Mouse (Mus musculus): ENCODE data around the gene Fndc3a.
A peak's percentile ranks its signal among the peaks of the same experiment; 100 is the strongest.

The Fndc3a gene

GRCm38 (mm10) chr14:72670987-72671386, 38.8 kb downstream of the Fndc3a start:
- no peak for DNase-seq

GRCm38 (mm10) chr14:72649268-72649667, 60.5 kb downstream of the Fndc3a start:
- no peak for DNase-seq

- no peak for DNase-seq
These were observed 64.3 kb downstream of the Fndc3a start for GRCm38 (mm10) chr14:72645512-72645911.

- no peak for DNase-seq
These were observed 65.2 kb downstream of the Fndc3a start for GRCm38 (mm10) chr14:72644620-72645019.

- no peak for DNase-seq
These were observed 71.3 kb downstream of the Fndc3a start for GRCm38 (mm10) chr14:72638507-72638906.

GRCm38 (mm10) chr14:72633571-72633970, 76.2 kb downstream of the Fndc3a start:
- no peak for DNase-seq

GRCm38 (mm10) chr14:72625411-72625810, 84.4 kb downstream of the Fndc3a start:
- DNase-seq: no peak

- peak; percentile 17 to 20 for DNase-seq
These were observed 105.7 kb downstream of the Fndc3a start for GRCm38 (mm10) chr14:72604077-72604476.

GRCm38 (mm10) chr14:72603194-72603521, 106.6 kb downstream of the Fndc3a start:
- no peak for DNase-seq

GRCm38 (mm10) chr14:72602521-72603193, 107.1 kb downstream of the Fndc3a start:
- DNase-seq: peak; percentile 92 to 94

- DNase-seq: no peak
These were observed 108.2 kb downstream of the Fndc3a start for GRCm38 (mm10) chr14:72601381-72602305.

- DNase-seq: no peak
These were observed 109.4 kb downstream of the Fndc3a start for GRCm38 (mm10) chr14:72600375-72600774.

- no peak for DNase-seq
These were observed 110.6 kb downstream of the Fndc3a start for GRCm38 (mm10) chr14:72598976-72599740.

GRCm38 (mm10) chr14:72594191-72594590, 115.6 kb downstream of the Fndc3a start:
- DNase-seq: no peak

GRCm38 (mm10) chr14:72589415-72589814, 120.4 kb downstream of the Fndc3a start:
- DNase-seq: no peak

GRCm38 (mm10) chr14:72582979-72583378, 126.8 kb downstream of the Fndc3a start:
- DNase-seq: no peak

GRCm38 (mm10) chr14:72580991-72581390, 128.8 kb downstream of the Fndc3a start:
- peak in 1 of 2 experiments; percentile 12 for DNase-seq

- no peak for DNase-seq
These were observed 133.5 kb downstream of the Fndc3a start for GRCm38 (mm10) chr14:72576283-72576682.

- DNase-seq: peak; percentile 22 to 38
These were observed 145.9 kb downstream of the Fndc3a start for GRCm38 (mm10) chr14:72563941-72564340.

GRCm38 (mm10) chr14:72558795-72559194, 151.0 kb downstream of the Fndc3a start:
- no peak for DNase-seq

GRCm38 (mm10) chr14:72555846-72556245, 154.0 kb downstream of the Fndc3a start:
- no peak for DNase-seq

GRCm38 (mm10) chr14:72536392-72537017, 173.3 kb downstream of the Fndc3a start:
- DNase-seq: no peak

GRCm38 (mm10) chr14:72533862-72534261, 175.9 kb downstream of the Fndc3a start:
- no peak for DNase-seq
